Mouse (Mus musculus) c-Kit-positive CD71-positive TER-119-positive erythroid progenitor cells, embryonic 14.5 days (primary cell): ENCODE data around the gene Hsdl1.

Source experiments
- DNase-seq: peaks from one replicate; pipeline ENCODE4 v3.0.0-alpha.2; 2013; ENCODE audit warnings: low spot score

Hsdl1 gene

GRCm38 (mm10) chr8:119528762-119529161, 46.2 kb downstream of the Hsdl1 start:
- DNase-seq, result no peak

GRCm38 (mm10) chr8:119520102-119520501, 54.9 kb downstream of the Hsdl1 start:
- DNase-seq, result no peak

GRCm38 (mm10) chr8:119516674-119517073, 58.3 kb downstream of the Hsdl1 start:
- no peak for DNase-seq

- DNase-seq, result no peak
Observed at GRCm38 (mm10) chr8:119515767-119516166, 59.2 kb downstream of the Hsdl1 start.

GRCm38 (mm10) chr8:119514940-119515339, 60.0 kb downstream of the Hsdl1 start:
- DNase-seq, result no peak

GRCm38 (mm10) chr8:119513405-119513804, 61.6 kb downstream of the Hsdl1 start:
- no peak for DNase-seq
